Comparison of ENCODE assay signal across 9 mouse cellular contexts in genomic region chr13:41078690-41079420, GRCm38 (mm10). TPM values are rescaled to one million over a fixed set of nuclear protein-coding genes. Genes with fewer than 3 reads are reported as not detected.
DNase-seq lines count a peak whose midpoint lies in the region; ATAC-seq lines count a peak whose summit lies in the region.
"Had no signal": no experiment of that assay in that cellular context is flagged by ENCODE, and none has a peak within 500 bp of the region (broad histone marks: within the 10 kb centered on the region; RNA-seq: fewer than 3 reads in every experiment).

No protein-coding gene starts in this region.

- no peaks in the 10 kb centered on the region for H3K4me1 ChIP-seq in kidney, embryonic 14.5 days (ENCODE audit: control insufficient read depth, insufficient read depth, low read length)
- H3K4me1 ChIP-seq in embryonic facial prominence, embryonic 12.5 days: 0 out of 2 replicates have a peak, but pooled peaks cover 6% of the 10 kb centered on the region
- H3K4me1 ChIP-seq in intestine, embryonic 15.5 days (replicated peaks): no peaks in the 10 kb centered on the region
- no peaks in the 10 kb centered on the region; the same call in 1 of the 2 replicates for H3K4me1 ChIP-seq in neural tube, embryonic 11.5 days (ENCODE audit: control insufficient read depth, insufficient read depth, low read length)

- peak overlapping the region; percentile 50 for H3K4me3 ChIP-seq in kidney, embryonic 14.5 days (ENCODE audit: low read length)
- peak overlapping the region; percentile 51 for H3K4me3 ChIP-seq in embryonic facial prominence, embryonic 12.5 days
- H3K4me3 ChIP-seq in intestine, embryonic 15.5 days (replicated peaks): peak overlapping the region; percentile 49
- peak overlapping the region; percentile 45 for H3K4me3 ChIP-seq in neural tube, embryonic 11.5 days (ENCODE audit: low read depth, low read length)

- H3K4me2 ChIP-seq in kidney, embryonic 14.5 days (replicated peaks; ENCODE audit: low read depth, low read length): peak overlapping the region; percentile 74
- H3K4me2 ChIP-seq in embryonic facial prominence, embryonic 12.5 days (replicated peaks): peak overlapping the region; percentile 93
- peak overlapping the region; percentile 95 for H3K4me2 ChIP-seq in intestine, embryonic 15.5 days (replicated peaks)
- peak overlapping the region; percentile 59 for H3K4me2 ChIP-seq in neural tube, embryonic 11.5 days (ENCODE audit: low read depth)

- peaks cover 9% of the 10 kb centered on the region for H3K27me3 ChIP-seq in kidney, embryonic 14.5 days (ENCODE audit: control insufficient read depth, insufficient read depth, low read length)
- H3K27me3 ChIP-seq in embryonic facial prominence, embryonic 12.5 days: peaks cover 24% of the 10 kb centered on the region
- H3K27me3 ChIP-seq in intestine, embryonic 15.5 days (replicated peaks): peaks cover 14% of the 10 kb centered on the region; the same call in 1 of the 2 replicates
- H3K27me3 ChIP-seq in neural tube, embryonic 11.5 days (ENCODE audit: control insufficient read depth, insufficient read depth, low read length): peaks cover 11% of the 10 kb centered on the region; the same call in 1 of the 2 replicates

- H3K9ac ChIP-seq in kidney, embryonic 14.5 days (ENCODE audit: low read depth, low read length): peak overlapping the region; percentile 44; the same call in 1 of the 2 replicates
- peak overlapping the region; percentile 54 for H3K9ac ChIP-seq in embryonic facial prominence, embryonic 12.5 days
- H3K9ac ChIP-seq in intestine, embryonic 15.5 days: peak overlapping the region; percentile 30
- peak overlapping the region; percentile 28; the same call in 1 of the 2 replicates for H3K9ac ChIP-seq in neural tube, embryonic 11.5 days (ENCODE audit: low read length)

- ATAC-seq in kidney, embryonic 14.5 days (ENCODE audit: low FRiP score, low TSS enrichment): peak; percentile 56
- peak; percentile 74 for ATAC-seq in embryonic facial prominence, embryonic 12.5 days (ENCODE audit: insufficient number of reproducible peaks, insufficient read depth, low FRiP score, low TSS enrichment)
- peak; percentile 72; the same call in 1 of the 2 replicates for ATAC-seq in intestine, embryonic 15.5 days
- no peak; the same call in 1 of the 2 replicates for ATAC-seq in neural tube, embryonic 11.5 days (ENCODE audit: insufficient read depth, low FRiP score, low TSS enrichment)
- ATAC-seq: Patski had no signal

- no peaks in the 10 kb centered on the region for H3K36me3 ChIP-seq in kidney, embryonic 14.5 days (ENCODE audit: control insufficient read depth, insufficient read depth, low read length)
- no peaks in the 10 kb centered on the region for H3K36me3 ChIP-seq in embryonic facial prominence, embryonic 12.5 days
- H3K36me3 ChIP-seq in intestine, embryonic 15.5 days: no peaks in the 10 kb centered on the region
- H3K36me3 ChIP-seq in neural tube, embryonic 11.5 days (ENCODE audit: control insufficient read depth, insufficient read depth, low read length): no peaks in the 10 kb centered on the region

- DNase-seq in kidney, postnatal 4 days: no peak
- DNase-seq in neural tube, embryonic 11.5 days (ENCODE audit: low spot score): peak; percentile 14
- no peak for DNase-seq in spleen, adult 18-20 months
- DNase-seq in thymus, adult 18-20 months: no peak
- no peak for DNase-seq in spleen, postnatal 4 days (ENCODE audit: low spot score in 2 of 2)

- no peak overlapping the region for H3K27ac ChIP-seq in kidney, embryonic 14.5 days (ENCODE audit: low read depth, low read length)
- no peak overlapping the region for H3K27ac ChIP-seq in embryonic facial prominence, embryonic 12.5 days
- no peak overlapping the region for H3K27ac ChIP-seq in intestine, embryonic 15.5 days
- no peak overlapping the region for H3K27ac ChIP-seq in neural tube, embryonic 11.5 days (ENCODE audit: low read depth, low read length)

- WGBS in kidney, embryonic 14.5 days: 5% methylated on average over 24 of the region's 24 CpGs
- 7% methylated on average over 24 of the region's 24 CpGs for WGBS in embryonic facial prominence, embryonic 12.5 days
- 9% methylated on average over 24 of the region's 24 CpGs for WGBS in intestine, embryonic 15.5 days
- WGBS in neural tube, embryonic 11.5 days: 7% methylated on average over 24 of the region's 24 CpGs

- no peaks in the 10 kb centered on the region for H3K9me3 ChIP-seq in kidney, embryonic 14.5 days (ENCODE audit: control insufficient read depth, low read length)
- H3K9me3 ChIP-seq in embryonic facial prominence, embryonic 12.5 days: no peaks in the 10 kb centered on the region
- no peaks in the 10 kb centered on the region for H3K9me3 ChIP-seq in intestine, embryonic 15.5 days
- H3K9me3 ChIP-seq in neural tube, embryonic 11.5 days (ENCODE audit: control insufficient read depth, low read length): no peaks in the 10 kb centered on the region

RNA-seq across cellular contexts. Expression of gene Mak, which starts 0.7 kb away (rescaled TPM):
- 0.50 and 1.2 TPM in 2 replicates for polyA plus RNA-seq in kidney, embryonic 14.5 days (2014; fragmentation: Nextera tagmentation; extraction: Ambion mirVana)
- 0.72 and 0.78 TPM in 2 replicates for polyA plus RNA-seq in embryonic facial prominence, embryonic 12.5 days (2016; fragmentation: Nextera tagmentation; extraction: Ambion mirVana)
- 0.14 and 0.31 TPM in 2 replicates for polyA plus RNA-seq in intestine, embryonic 15.5 days (2015; fragmentation: Nextera tagmentation; extraction: Ambion mirVana)
- polyA plus RNA-seq in neural tube, embryonic 11.5 days (2014; fragmentation: Nextera tagmentation; extraction: Ambion mirVana): 0.39 and 0.76 TPM in 2 replicates

RNA-seq across cellular contexts. Expression of gene Gcm2, which starts 32.0 kb away (rescaled TPM):
- not detected in 2 replicates for polyA plus RNA-seq in kidney, embryonic 14.5 days (2014; fragmentation: Nextera tagmentation; extraction: Ambion mirVana)
- 0.08 TPM in 1 of 2 replicates, not detected in the other for polyA plus RNA-seq in embryonic facial prominence, embryonic 12.5 days (2016; fragmentation: Nextera tagmentation; extraction: Ambion mirVana)
- 0.06 TPM in 1 of 2 replicates, not detected in the other for polyA plus RNA-seq in intestine, embryonic 15.5 days (2015; fragmentation: Nextera tagmentation; extraction: Ambion mirVana)
- 0.11 TPM in 1 of 2 replicates, not detected in the other for polyA plus RNA-seq in neural tube, embryonic 11.5 days (2014; fragmentation: Nextera tagmentation; extraction: Ambion mirVana)
- polyA plus RNA-seq: Patski had no signal

RNA-seq across cellular contexts. Expression of gene Sycp2l, which starts 35.3 kb away (rescaled TPM):
- polyA plus RNA-seq in kidney, embryonic 14.5 days (2014; fragmentation: Nextera tagmentation; extraction: Ambion mirVana): not detected in 2 replicates
- polyA plus RNA-seq in embryonic facial prominence, embryonic 12.5 days (2016; fragmentation: Nextera tagmentation; extraction: Ambion mirVana): 0.29 TPM in 1 of 2 replicates, not detected in the other
- polyA plus RNA-seq in intestine, embryonic 15.5 days (2015; fragmentation: Nextera tagmentation; extraction: Ambion mirVana): 0.13 and 0.23 TPM in 2 replicates
- not detected in 2 replicates for polyA plus RNA-seq in neural tube, embryonic 11.5 days (2014; fragmentation: Nextera tagmentation; extraction: Ambion mirVana)
- polyA plus RNA-seq: Patski had no signal
